Mouse (Mus musculus): ENCODE results near the gene Gm49387. TPM values are rescaled to one million over a fixed set of nuclear protein-coding genes. Genes with fewer than 3 reads are reported as not detected.
A peak's percentile ranks its signal among the peaks of the same experiment; 100 is the strongest.

Gene Gm49387
- not detected in 2 replicates for total RNA-seq (2014; rRNA removed; ENCODE audit: low replicate concordance)
- 1.7 and 1.9 TPM in 2 replicates for polyA plus RNA-seq (2015; fragmentation: Nextera tagmentation; extraction: Ambion mirVana)

DNA sequence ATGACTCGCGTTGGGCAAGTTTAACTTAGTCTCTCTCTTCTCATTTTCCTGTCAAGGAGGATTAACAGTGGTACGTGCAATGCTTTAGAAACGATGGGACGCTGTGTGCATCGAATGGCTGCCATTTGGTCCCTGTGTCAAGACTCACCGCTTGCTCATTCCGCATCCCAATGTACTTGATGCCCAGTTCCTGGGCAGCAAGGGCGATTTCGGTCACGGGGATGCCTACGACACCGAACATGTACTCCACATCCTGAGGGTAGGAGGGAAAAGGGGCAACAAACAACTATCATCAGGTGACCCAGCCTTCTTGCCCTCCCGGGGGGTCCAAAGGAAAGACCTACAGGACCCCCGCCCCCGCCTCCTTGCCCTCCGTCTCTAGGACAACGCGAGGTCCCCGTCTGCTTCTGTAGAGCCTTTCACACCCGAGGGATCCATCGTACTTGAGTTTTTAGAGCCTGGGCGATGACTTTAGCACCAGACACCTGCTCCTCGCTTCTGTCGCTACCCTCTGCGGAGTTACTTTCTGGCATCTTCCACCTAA lies at the start of gene Gm49387:
Gm49387 (minus strand) TSS at position 533 of the 544 bp plus-strand sequence.
- 4% methylated on average over 26 of the region's 26 CpGs for WGBS
- DNase-seq (ENCODE audit: low spot score) (no peak), ATAC-seq (ENCODE audit: insufficient read depth, low read depth) (peak; percentile 22)
- Histone ChIP-seq H3K9me3 (replicated peaks; ENCODE audit: control insufficient read depth, low read length) (no peaks in the 10 kb centered on the region), H3K4me1 (ENCODE audit: control insufficient read depth, insufficient read depth) (peaks cover 14% of the 10 kb centered on the region), H3K27ac (ENCODE audit: low read depth) (peak within 1 kb of the TSS; percentile 81), H3K4me3 (ENCODE audit: low read depth, low read length) (peak within 1 kb of the TSS; percentile 78), H3K36me3 (replicated peaks; ENCODE audit: control insufficient read depth, insufficient read depth, low read length) (no peaks in the 10 kb centered on the region), H3K4me2 (ENCODE audit: low read depth, low read length) (peak within 1 kb of the TSS; percentile 92), H3K9ac (replicated peaks; ENCODE audit: low read depth, low read length) (peak within 1 kb of the TSS; percentile 72), H3K27me3 (ENCODE audit: control insufficient read depth, insufficient read depth, low read length) (no peaks in the 10 kb centered on the region)
- TF ChIP-seq EP300 (IDR thresholded peaks at IDR 0.05; ENCODE audit: low read depth) (no peak), CTCF (IDR thresholded peaks at IDR 0.05; ENCODE audit: low read depth) (no peak)

DNA sequence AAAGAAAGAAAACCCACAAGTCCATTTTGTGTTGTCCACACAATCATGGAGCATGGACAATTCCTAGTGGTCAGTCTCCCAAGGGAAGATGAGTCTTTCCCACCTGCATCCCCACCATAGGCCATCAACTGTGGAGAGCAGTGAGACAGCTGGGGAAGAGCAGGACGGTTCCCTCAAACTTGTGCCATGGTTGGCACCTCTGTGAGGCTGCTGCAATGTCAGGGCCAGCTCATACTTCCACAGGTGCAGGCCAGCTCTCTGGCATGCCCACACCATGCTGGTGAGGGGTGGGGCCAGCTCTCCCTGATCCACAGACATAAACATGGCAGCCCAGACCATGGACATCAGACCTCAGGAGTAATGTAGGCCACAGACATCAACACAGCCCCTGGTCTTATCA lies 45.6 kb upstream of the Gm49387 start:
- H3K36me3 ChIP-seq (replicated peaks; ENCODE audit: control insufficient read depth, insufficient read depth, low read length), result no peaks in the 10 kb centered on the region
- 89% methylated on average over 1 of the region's 1 CpGs for WGBS
- no peak overlapping the region for H3K9ac ChIP-seq (replicated peaks; ENCODE audit: low read depth, low read length)
- H3K4me3 ChIP-seq (ENCODE audit: low read depth, low read length), result no peak overlapping the region
- no peak for DNase-seq (ENCODE audit: low spot score)
- ATAC-seq (ENCODE audit: insufficient read depth, low read depth), result no peak
- TF ChIP-seq CTCF (IDR thresholded peaks at IDR 0.05; ENCODE audit: low read depth), result no peak
- TF ChIP-seq EP300 (IDR thresholded peaks at IDR 0.05; ENCODE audit: low read depth), result no peak
- H3K4me1 ChIP-seq (ENCODE audit: control insufficient read depth, insufficient read depth), result peaks cover 8% of the 10 kb centered on the region; the same call in 1 of the 2 replicates
- H3K4me2 ChIP-seq (ENCODE audit: low read depth, low read length), result no peak overlapping the region
- H3K27ac ChIP-seq (ENCODE audit: low read depth), result no peak overlapping the region
- no peaks in the 10 kb centered on the region for H3K27me3 ChIP-seq (ENCODE audit: control insufficient read depth, insufficient read depth, low read length)
- no peaks in the 10 kb centered on the region for H3K9me3 ChIP-seq (replicated peaks; ENCODE audit: control insufficient read depth, low read length)

DNA sequence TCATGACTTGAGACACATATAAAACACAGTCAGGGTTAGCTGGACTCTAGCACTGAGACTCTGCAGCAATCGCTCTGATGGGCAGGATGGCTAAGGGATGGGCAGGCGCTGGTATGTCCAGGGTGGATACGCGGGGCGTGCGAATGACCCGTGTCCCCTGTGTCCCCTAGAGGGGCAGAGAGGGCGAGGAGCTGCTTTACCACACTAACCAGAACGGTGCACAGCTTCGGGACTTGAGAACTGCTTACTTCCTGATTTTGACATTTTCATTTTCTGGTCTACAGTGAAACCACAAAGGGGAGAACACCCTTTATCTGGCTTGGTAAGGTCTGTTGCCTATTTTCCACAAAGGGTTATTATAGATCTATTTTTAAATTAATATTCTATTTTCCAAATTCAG lies 45.0 kb upstream of the Gm49387 start:
- no peak overlapping the region for H3K4me2 ChIP-seq (ENCODE audit: low read depth, low read length)
- H3K36me3 ChIP-seq (replicated peaks; ENCODE audit: control insufficient read depth, insufficient read depth, low read length), result no peaks in the 10 kb centered on the region
- H3K4me3 ChIP-seq (ENCODE audit: low read depth, low read length), result no peak overlapping the region
- TF ChIP-seq CTCF (IDR thresholded peaks at IDR 0.05; ENCODE audit: low read depth) (no peak), EP300 (IDR thresholded peaks at IDR 0.05; ENCODE audit: low read depth) (no peak)
- H3K4me1 ChIP-seq (ENCODE audit: control insufficient read depth, insufficient read depth), result peaks cover 8% of the 10 kb centered on the region; the same call in 1 of the 2 replicates
- ATAC-seq (ENCODE audit: insufficient read depth, low read depth) (no peak), DNase-seq (ENCODE audit: low spot score) (no peak)
- WGBS, result 84% methylated on average over 10 of the region's 10 CpGs
- H3K27ac ChIP-seq (ENCODE audit: low read depth), result no peak overlapping the region
- H3K27me3 ChIP-seq (ENCODE audit: control insufficient read depth, insufficient read depth, low read length), result no peaks in the 10 kb centered on the region
- H3K9me3 ChIP-seq (replicated peaks; ENCODE audit: control insufficient read depth, low read length), result no peaks in the 10 kb centered on the region
- no peak overlapping the region for H3K9ac ChIP-seq (replicated peaks; ENCODE audit: low read depth, low read length)

DNA sequence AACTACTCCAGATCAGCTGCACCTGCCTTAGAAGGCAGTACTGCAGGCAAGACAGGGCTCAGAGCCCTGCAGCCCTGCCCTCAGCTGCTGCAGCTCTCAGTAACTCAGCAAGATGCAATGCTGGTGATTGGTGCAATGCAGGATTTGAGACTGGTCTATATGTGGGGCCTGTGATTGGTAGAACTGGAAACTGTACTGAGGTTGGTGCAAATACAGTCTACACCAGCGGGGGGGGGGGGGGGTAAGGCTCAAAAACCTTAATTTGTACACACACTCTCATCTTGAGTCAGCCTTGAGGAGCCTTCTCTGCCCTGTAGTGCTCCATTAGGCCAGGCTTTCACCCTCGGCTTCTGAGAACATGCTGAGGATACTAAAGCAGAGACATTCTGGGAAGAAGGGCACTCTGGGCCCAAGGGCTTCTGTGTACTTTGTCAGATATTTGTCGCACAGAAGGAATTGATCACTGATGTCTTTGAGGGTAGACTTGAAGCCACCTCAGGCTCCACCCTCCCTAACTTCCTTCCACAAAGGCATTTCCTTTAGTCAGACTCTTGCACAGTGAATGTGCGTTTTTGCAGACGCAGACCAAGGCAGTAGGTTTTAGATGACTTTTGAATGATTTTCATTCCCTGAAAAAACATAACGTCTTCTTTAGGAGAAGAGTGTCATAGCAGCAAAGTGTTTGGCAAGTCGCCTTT lies 43.8 kb upstream of the Gm49387 start:
- Histone ChIP-seq H3K9ac (replicated peaks; ENCODE audit: low read depth, low read length) (no peak overlapping the region), H3K4me2 (ENCODE audit: low read depth, low read length) (no peak overlapping the region), H3K36me3 (replicated peaks; ENCODE audit: control insufficient read depth, insufficient read depth, low read length) (no peaks in the 10 kb centered on the region), H3K27me3 (ENCODE audit: control insufficient read depth, insufficient read depth, low read length) (no peaks in the 10 kb centered on the region), H3K4me3 (ENCODE audit: low read depth, low read length) (no peak overlapping the region), H3K9me3 (replicated peaks; ENCODE audit: control insufficient read depth, low read length) (no peaks in the 10 kb centered on the region), H3K27ac (ENCODE audit: low read depth) (no peak overlapping the region), H3K4me1 (ENCODE audit: control insufficient read depth, insufficient read depth) (peaks cover 8% of the 10 kb centered on the region; the same call in 1 of the 2 replicates)
- 61% methylated on average over 7 of the region's 7 CpGs for WGBS
- no peak for ATAC-seq (ENCODE audit: insufficient read depth, low read depth)
- DNase-seq (ENCODE audit: low spot score), result no peak
- TF ChIP-seq EP300 (IDR thresholded peaks at IDR 0.05; ENCODE audit: low read depth) (no peak), CTCF (IDR thresholded peaks at IDR 0.05; ENCODE audit: low read depth) (no peak)

DNA sequence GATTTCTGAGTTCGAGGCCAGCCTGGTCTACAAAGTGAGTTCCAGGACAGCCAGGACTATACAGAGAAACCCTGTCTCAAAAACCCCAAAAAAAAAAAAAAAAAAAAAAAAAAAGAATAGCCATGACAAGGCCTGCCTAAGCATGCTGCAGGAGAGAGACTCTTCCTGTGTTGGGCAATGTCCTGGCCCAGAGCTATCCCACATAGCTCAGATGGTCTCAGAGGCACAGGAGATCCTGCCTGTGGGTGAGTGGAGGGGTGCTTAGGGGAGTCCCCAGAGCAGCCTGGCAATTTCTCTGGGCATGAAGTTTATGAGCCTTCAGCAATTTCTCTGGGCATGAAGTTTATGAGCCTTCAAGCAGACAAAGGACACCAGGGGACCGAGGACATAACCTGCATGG lies 42.9 kb upstream of the Gm49387 start:
- TF ChIP-seq CTCF (IDR thresholded peaks at IDR 0.05; ENCODE audit: low read depth), result no peak
- no peak overlapping the region for H3K27ac ChIP-seq (ENCODE audit: low read depth)
- 73% methylated on average over 1 of the region's 2 CpGs for WGBS

More for the DNA sequence above, 42.9 kb upstream of the Gm49387 start:
- Histone ChIP-seq H3K27me3 (ENCODE audit: control insufficient read depth, insufficient read depth, low read length) (no peaks in the 10 kb centered on the region), H3K36me3 (replicated peaks; ENCODE audit: control insufficient read depth, insufficient read depth, low read length) (no peaks in the 10 kb centered on the region), H3K9me3 (replicated peaks; ENCODE audit: control insufficient read depth, low read length) (no peaks in the 10 kb centered on the region), H3K4me2 (ENCODE audit: low read depth, low read length) (no peak overlapping the region), H3K9ac (replicated peaks; ENCODE audit: low read depth, low read length) (no peak overlapping the region), H3K4me3 (ENCODE audit: low read depth, low read length) (no peak overlapping the region), H3K4me1 (ENCODE audit: control insufficient read depth, insufficient read depth) (peaks cover 4% of the 10 kb centered on the region; the same call in 1 of the 2 replicates)
- DNase-seq (ENCODE audit: low spot score), result no peak
- no peak for ATAC-seq (ENCODE audit: insufficient read depth, low read depth)

Measured in heart, postnatal 0 days (tissue).